Mouse (Mus musculus) adrenal gland, postnatal 0 days (tissue): Measurements from ENCODE around the gene Tagln2. TPM values are rescaled to one million over a fixed set of nuclear protein-coding genes. Genes with fewer than 3 reads are reported as not detected.

Experiments
- polyA plus RNA-seq: library from polyadenylated mRNA; unstranded; fragments of >200 nt; fragmentation: Nextera tagmentation; extraction: Ambion mirVana; gene quantifications from 2 replicates; pipeline ENCODE4 v1.2.1, GENCODE M21; 2015

Gene Tagln2
- polyA plus RNA-seq: 205 and 299 TPM in 2 replicates

GRCm38 (mm10) chr1:172499765-172500441 is at the start of gene Tagln2:
TSS of gene Tagln2 (plus strand) at chr1:172500047.

GRCm38 (mm10) chr1:172475054-172475741 is 24.6 kb upstream of the Tagln2 start, which contains the start of gene Slamf9:
TSS of gene Slamf9 (plus strand) at chr1:172475358.

GRCm38 (mm10) chr1:172481540-172482280 is 18.1 kb upstream of the Tagln2 start, which contains the start of gene Igsf9:
TSS of gene Igsf9 (plus strand) at chr1:172481788.

GRCm38 (mm10) chr1:172520576-172521440 is 21.0 kb downstream of the Tagln2 start, which contains the start of gene Cfap45:
TSS of gene Cfap45 (plus strand) at chr1:172520801.

GRCm38 (mm10) chr1:172555638-172556037 is 55.8 kb downstream of the Tagln2 start, which contains the start of gene Vsig8:
TSS of gene Vsig8 (plus strand) at chr1:172555938.

Other genes with a start within 250 kb of the Tagln2 start
- gene Atp1a4, start 241.6 kb upstream of the Tagln2 start, polyA plus RNA-seq: 0.68 and 2.4 TPM in 2 replicates
- 29.8 and 33.0 TPM in 2 replicates for gene Igsf8, start 238.4 kb upstream of the Tagln2 start, polyA plus RNA-seq
- gene Atp1a2, start 202.0 kb upstream of the Tagln2 start, polyA plus RNA-seq: 4.1 and 5.3 TPM in 2 replicates
- gene Kcnj9, start 170.7 kb upstream of the Tagln2 start, polyA plus RNA-seq: 0.28 TPM in 1 of 2 replicates, not detected in the other
- 0.30 and 0.65 TPM in 2 replicates for gene Kcnj10, start 158.8 kb upstream of the Tagln2 start, polyA plus RNA-seq
- 3.3 and 4.9 TPM in 2 replicates for gene Pigm, start 123.5 kb upstream of the Tagln2 start, polyA plus RNA-seq
- gene Slamf9, start 24.7 kb upstream of the Tagln2 start, polyA plus RNA-seq: 2.1 and 2.9 TPM in 2 replicates
- 6.3 and 9.2 TPM in 2 replicates for gene Igsf9, start 18.3 kb upstream of the Tagln2 start, polyA plus RNA-seq
- gene Cfap45, start 20.8 kb downstream of the Tagln2 start, polyA plus RNA-seq: 0.98 and 2.0 TPM in 2 replicates
- 0.70 and 1.1 TPM in 2 replicates for gene Vsig8, start 55.9 kb downstream of the Tagln2 start, polyA plus RNA-seq
- gene Slamf8, start 90.5 kb downstream of the Tagln2 start, polyA plus RNA-seq: 0.15 TPM in 1 of 2 replicates, not detected in the other
- gene Fcrl6, start 102.5 kb downstream of the Tagln2 start, polyA plus RNA-seq: 0.22 TPM in 1 of 2 replicates, not detected in the other
- gene Dusp23, start 132.9 kb downstream of the Tagln2 start, polyA plus RNA-seq: 14.9 and 18.3 TPM in 2 replicates
- gene Crp, start 198.0 kb downstream of the Tagln2 start, polyA plus RNA-seq: 6.6 and 8.4 TPM in 2 replicates